Mouse (Mus musculus): Measurements from ENCODE around the gene Arnt. TPM values are rescaled to one million over a fixed set of nuclear protein-coding genes. Genes with fewer than 3 reads are reported as not detected.
"Not testable (repeated sequence)": the region's sequence is repeated elsewhere in the genome, so short reads cannot be mapped to it uniquely, and the experiment has no call there.

Gene Arnt
- 15.0 and 17.8 TPM in 2 replicates for polyA plus RNA-seq (2015; fragmentation: Nextera tagmentation; extraction: Ambion mirVana)

DNA sequence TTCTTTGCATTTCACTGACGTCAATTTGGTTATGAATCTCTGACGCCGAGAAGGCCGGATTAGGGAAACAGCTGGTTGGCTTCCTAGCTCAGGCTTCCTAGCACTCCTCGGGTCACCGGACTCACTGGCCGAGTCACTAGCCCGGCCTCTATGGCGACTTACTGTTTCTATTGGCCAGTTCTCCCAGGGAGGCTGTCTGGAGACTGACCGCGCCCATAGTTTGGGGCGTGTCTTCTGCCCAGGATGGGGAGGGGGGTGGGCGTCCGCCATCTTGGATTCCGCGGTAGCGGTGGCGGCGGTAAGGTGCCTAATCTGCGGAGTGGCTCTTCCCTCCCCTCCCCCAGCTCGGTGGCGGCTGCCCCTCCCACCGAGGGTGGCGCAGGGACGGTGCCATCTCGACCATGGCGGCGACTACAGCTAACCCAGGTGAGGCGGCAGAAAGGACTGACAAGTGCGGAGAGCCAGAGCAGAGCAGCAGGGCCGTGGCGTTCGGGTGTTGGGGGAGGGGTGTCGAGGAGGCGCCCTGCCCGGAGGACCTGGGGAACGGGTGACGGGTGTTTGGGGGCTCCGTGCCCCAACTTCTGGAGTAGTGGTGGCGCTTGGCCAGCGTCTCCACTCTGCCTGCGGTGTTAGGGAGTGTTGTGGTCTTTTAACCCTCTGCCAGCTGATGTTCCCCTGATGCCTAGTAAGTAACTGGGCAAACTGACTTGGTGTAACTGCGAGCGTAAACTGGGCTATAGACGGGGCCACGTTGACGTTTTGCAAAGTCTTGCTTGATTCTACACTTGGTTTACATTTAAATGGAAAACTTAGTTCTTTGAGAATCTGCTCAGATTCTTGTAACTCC, at the start of gene Arnt:
Gene Arnt, plus strand, starts transcription at position 253 of the 847 bp plus-strand sequence.
- Histone ChIP-seq H3K27ac (ENCODE audit: low read depth, low read length) (peak within 1 kb of the TSS; percentile 84), H3K4me2 (ENCODE audit: low read length) (peak within 1 kb of the TSS; percentile 83)
- WGBS = under 1% methylated on average over 47 of the region's 47 CpGs

DNA sequence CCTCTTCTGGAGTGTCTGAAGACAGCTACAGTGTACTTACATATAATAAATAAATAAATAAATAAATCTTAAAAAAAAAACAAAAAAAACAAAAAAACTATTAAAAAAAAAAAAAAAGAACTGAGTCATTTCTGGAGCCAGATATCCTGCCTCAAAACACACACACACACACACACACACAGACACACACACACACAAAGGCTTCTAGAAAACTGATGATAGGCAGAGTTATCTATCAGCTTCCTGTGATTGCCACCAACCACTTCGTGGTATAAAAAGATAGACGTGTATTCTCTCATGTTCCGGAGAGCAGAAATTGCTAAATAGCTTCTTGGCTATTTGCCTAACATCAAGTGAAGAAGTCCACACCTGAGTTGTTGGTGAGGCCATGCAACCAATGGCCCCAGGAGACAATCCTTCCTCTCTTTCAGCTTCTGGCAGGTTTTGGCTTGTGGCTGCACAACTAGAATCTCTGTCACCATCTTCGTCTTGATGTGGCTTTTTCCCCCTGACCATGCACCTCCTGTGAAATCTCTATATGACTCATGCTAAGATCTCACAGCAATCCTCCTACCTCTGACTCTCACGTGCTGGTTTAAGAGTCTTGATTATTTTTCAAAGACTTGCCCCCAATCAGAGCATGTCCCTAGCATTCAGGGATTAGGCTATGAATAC, 48.6 kb upstream of the Arnt start:
- H3K4me1 ChIP-seq (ENCODE audit: control insufficient read depth, insufficient read depth, low read depth, low read length) = no peaks in the 10 kb centered on the region
- no peaks in the 10 kb centered on the region for H3K27me3 ChIP-seq (replicated peaks; ENCODE audit: control insufficient read depth, insufficient read depth, low read length)
- H3K4me3 ChIP-seq (ENCODE audit: low read length) = no peak overlapping the region
- no peak overlapping the region for H3K4me2 ChIP-seq (ENCODE audit: low read length)
- H3K27ac ChIP-seq (ENCODE audit: low read depth, low read length) = no peak overlapping the region
- ATAC-seq = no peak
- no peak overlapping the region for H3K9ac ChIP-seq (ENCODE audit: low read depth, low read length)
- H3K36me3 ChIP-seq (ENCODE audit: control insufficient read depth, insufficient read depth, low read length) = no peaks in the 10 kb centered on the region
- WGBS = 93% methylated on average over 5 of the region's 5 CpGs
- no peaks in the 10 kb centered on the region for H3K9me3 ChIP-seq (ENCODE audit: control insufficient read depth, low read length)

More for the DNA sequence above, at the start of gene Arnt:
- Histone ChIP-seq H3K27me3 (replicated peaks; ENCODE audit: control insufficient read depth, insufficient read depth, low read length) (no peaks in the 10 kb centered on the region; the same call in 1 of the 2 replicates), H3K9me3 (ENCODE audit: control insufficient read depth, low read length) (no peaks in the 10 kb centered on the region), H3K9ac (ENCODE audit: low read depth, low read length) (peak within 1 kb of the TSS; percentile 90), H3K36me3 (ENCODE audit: control insufficient read depth, insufficient read depth, low read length) (peaks cover 3% of the 10 kb centered on the region; the same call in 1 of the 2 replicates), H3K4me1 (ENCODE audit: control insufficient read depth, insufficient read depth, low read depth, low read length) (peaks cover 4% of the 10 kb centered on the region; the same call in 1 of the 2 replicates), H3K4me3 (ENCODE audit: low read length) (peak within 1 kb of the TSS; percentile 90)
- peak; percentile 99 for ATAC-seq

- 80% methylated on average over 4 of the region's 4 CpGs for WGBS
- no peaks in the 10 kb centered on the region for H3K4me1 ChIP-seq (ENCODE audit: control insufficient read depth, insufficient read depth, low read depth, low read length)
- no peak overlapping the region for H3K9ac ChIP-seq (ENCODE audit: low read depth, low read length)
- H3K27me3 ChIP-seq (replicated peaks; ENCODE audit: control insufficient read depth, insufficient read depth, low read length) = no peaks in the 10 kb centered on the region
- no peak overlapping the region for H3K4me3 ChIP-seq (ENCODE audit: low read length)
- ATAC-seq = no peak
- no peaks in the 10 kb centered on the region for H3K36me3 ChIP-seq (ENCODE audit: control insufficient read depth, insufficient read depth, low read length)
- H3K4me2 ChIP-seq (ENCODE audit: low read length) = no peak overlapping the region
- H3K9me3 ChIP-seq (ENCODE audit: control insufficient read depth, low read length) = peaks cover 4% of the 10 kb centered on the region; the same call in 1 of the 2 replicates
- no peak overlapping the region for H3K27ac ChIP-seq (ENCODE audit: low read depth, low read length)
Measured at GRCm38 (mm10) chr3:95394385-95394784, 39.8 kb upstream of the Arnt start.

- H3K9ac ChIP-seq (ENCODE audit: low read depth, low read length) = no peak within 1 kb of the TSS
- WGBS = 95% methylated on average over 3 of the region's 3 CpGs
- no peak within 1 kb of the TSS for H3K4me2 ChIP-seq (ENCODE audit: low read length)
- H3K9me3 ChIP-seq (ENCODE audit: control insufficient read depth, low read length) = no peaks in the 10 kb centered on the region
- H3K27me3 ChIP-seq (replicated peaks; ENCODE audit: control insufficient read depth, insufficient read depth, low read length) = no peaks in the 10 kb centered on the region
- no peak for ATAC-seq
- H3K36me3 ChIP-seq (ENCODE audit: control insufficient read depth, insufficient read depth, low read length) = no peaks in the 10 kb centered on the region
- H3K4me1 ChIP-seq (ENCODE audit: control insufficient read depth, insufficient read depth, low read depth, low read length) = no peaks in the 10 kb centered on the region
- H3K27ac ChIP-seq (ENCODE audit: low read depth, low read length) = no peak within 1 kb of the TSS
- H3K4me3 ChIP-seq (ENCODE audit: low read length) = no peak within 1 kb of the TSS
Measured at GRCm38 (mm10) chr3:95402741-95403140, 31.4 kb upstream of the Arnt start, which contains the start of gene 4930558C23Rik. TSS of gene 4930558C23Rik (minus strand) at chr3:95402841.

DNA sequence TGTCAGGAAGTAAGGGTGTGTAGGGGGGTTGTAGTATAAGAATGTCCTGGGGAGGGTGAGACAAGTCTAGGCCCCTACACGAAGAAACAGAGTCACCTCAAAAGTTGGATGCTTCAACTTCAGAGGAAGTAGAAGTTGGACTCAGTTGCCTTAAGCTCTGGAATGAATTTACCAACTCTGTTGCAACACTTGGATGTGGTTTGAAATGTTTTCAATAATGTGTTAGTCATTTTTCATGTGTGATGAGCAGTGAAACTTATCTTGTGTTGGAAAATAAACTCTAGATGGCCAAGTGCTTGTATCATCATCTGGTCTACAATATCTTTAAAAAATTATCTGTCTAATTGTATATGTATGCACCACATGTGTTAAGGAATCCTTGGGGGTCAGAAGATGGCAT, 26.5 kb upstream of the Arnt start:
- 86% methylated on average over 1 of the region's 1 CpGs for WGBS
- Histone ChIP-seq H3K4me2 (ENCODE audit: low read length) (no peak overlapping the region), H3K27me3 (replicated peaks; ENCODE audit: control insufficient read depth, insufficient read depth, low read length) (no peaks in the 10 kb centered on the region), H3K4me1 (ENCODE audit: control insufficient read depth, insufficient read depth, low read depth, low read length) (no peaks in the 10 kb centered on the region), H3K4me3 (ENCODE audit: low read length) (no peak overlapping the region), H3K9me3 (ENCODE audit: control insufficient read depth, low read length) (no peaks in the 10 kb centered on the region), H3K27ac (ENCODE audit: low read depth, low read length) (no peak overlapping the region), H3K9ac (ENCODE audit: low read depth, low read length) (no peak overlapping the region), H3K36me3 (ENCODE audit: control insufficient read depth, insufficient read depth, low read length) (no peaks in the 10 kb centered on the region)
- no peak for ATAC-seq

GRCm38 (mm10) chr3:95408852-95409251, 25.3 kb upstream of the Arnt start:
- Histone ChIP-seq H3K27ac (ENCODE audit: low read depth, low read length) (no peak overlapping the region), H3K27me3 (replicated peaks; ENCODE audit: control insufficient read depth, insufficient read depth, low read length) (no peaks in the 10 kb centered on the region), H3K9me3 (ENCODE audit: control insufficient read depth, low read length) (no peaks in the 10 kb centered on the region), H3K9ac (ENCODE audit: low read depth, low read length) (no peak overlapping the region), H3K4me1 (ENCODE audit: control insufficient read depth, insufficient read depth, low read depth, low read length) (no peaks in the 10 kb centered on the region), H3K36me3 (ENCODE audit: control insufficient read depth, insufficient read depth, low read length) (no peaks in the 10 kb centered on the region), H3K4me3 (ENCODE audit: low read length) (no peak overlapping the region), H3K4me2 (ENCODE audit: low read length) (no peak overlapping the region)
- ATAC-seq = no peak
- 89% methylated on average over 2 of the region's 2 CpGs for WGBS

- Histone ChIP-seq H3K27me3 (replicated peaks; ENCODE audit: control insufficient read depth, insufficient read depth, low read length) (no peaks in the 10 kb centered on the region), H3K36me3 (ENCODE audit: control insufficient read depth, insufficient read depth, low read length) (no peaks in the 10 kb centered on the region), H3K9ac (ENCODE audit: low read depth, low read length) (no peak overlapping the region), H3K9me3 (ENCODE audit: control insufficient read depth, low read length) (no peaks in the 10 kb centered on the region), H3K4me1 (ENCODE audit: control insufficient read depth, insufficient read depth, low read depth, low read length) (no peaks in the 10 kb centered on the region), H3K4me2 (ENCODE audit: low read length) (no peak overlapping the region), H3K27ac (ENCODE audit: low read depth, low read length) (no peak overlapping the region), H3K4me3 (ENCODE audit: low read length) (no peak overlapping the region)
- 85% methylated on average over 1 of the region's 1 CpGs for WGBS
- ATAC-seq = no peak
Measured at GRCm38 (mm10) chr3:95412268-95412667, 21.9 kb upstream of the Arnt start.

- Histone ChIP-seq H3K36me3 (ENCODE audit: control insufficient read depth, insufficient read depth, low read length) (no peaks in the 10 kb centered on the region), H3K4me1 (ENCODE audit: control insufficient read depth, insufficient read depth, low read depth, low read length) (no peaks in the 10 kb centered on the region), H3K27me3 (replicated peaks; ENCODE audit: control insufficient read depth, insufficient read depth, low read length) (no peaks in the 10 kb centered on the region), H3K9ac (ENCODE audit: low read depth, low read length) (no peak overlapping the region), H3K27ac (ENCODE audit: low read depth, low read length) (no peak overlapping the region), H3K4me2 (ENCODE audit: low read length) (no peak overlapping the region), H3K4me3 (ENCODE audit: low read length) (no peak overlapping the region), H3K9me3 (ENCODE audit: control insufficient read depth, low read length) (peaks cover 18% of the 10 kb centered on the region)
- WGBS = 94% methylated on average over 6 of the region's 6 CpGs
- no peak for ATAC-seq
Measured at GRCm38 (mm10) chr3:95417866-95418265, 16.3 kb upstream of the Arnt start.

DNA sequence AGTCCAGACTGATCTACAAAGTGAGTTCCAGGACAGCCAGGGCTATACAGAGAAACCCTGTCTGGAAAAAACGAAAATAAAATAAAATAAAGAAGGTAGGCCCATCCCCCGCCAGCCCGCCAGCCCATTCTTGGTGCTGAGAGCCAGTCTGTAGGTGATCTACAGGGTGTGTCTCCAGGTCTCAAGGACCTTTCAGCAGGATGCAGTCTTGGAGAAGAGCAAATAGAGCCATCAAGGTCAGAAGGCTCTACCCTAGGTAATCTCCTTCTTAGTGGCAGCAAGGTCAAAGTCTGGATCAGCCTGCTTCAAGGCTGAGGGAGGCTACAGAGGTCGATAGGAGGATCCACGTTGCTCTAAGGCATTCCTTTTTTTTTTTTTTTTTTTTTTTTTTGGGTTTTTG, 7.7 kb upstream of the Arnt start:
- not testable (repeated sequence) for H3K27me3 ChIP-seq (replicated peaks; ENCODE audit: control insufficient read depth, insufficient read depth, low read length); H3K4me2 ChIP-seq (ENCODE audit: low read length); ATAC-seq; H3K36me3 ChIP-seq (ENCODE audit: control insufficient read depth, insufficient read depth, low read length); H3K27ac ChIP-seq (ENCODE audit: low read depth, low read length); H3K4me1 ChIP-seq (ENCODE audit: control insufficient read depth, insufficient read depth, low read depth, low read length); H3K4me3 ChIP-seq (ENCODE audit: low read length); H3K9me3 ChIP-seq (ENCODE audit: control insufficient read depth, low read length); H3K9ac ChIP-seq (ENCODE audit: low read depth, low read length)
- 91% methylated on average over 5 of the region's 5 CpGs for WGBS
